Mouse (Mus musculus): ENCODE measurements at regions not wholly inside any gene's neighbourhood (a gene's known extent, or its start where the extent isn't known, plus 50 kb on each side); places are given as distances from the start of the nearest gene placed in this dataset.
"Not testable (repeated sequence)": the region's sequence is repeated elsewhere in the genome, so short reads cannot be mapped to it uniquely, and the experiment has no call there.

- no peaks in the 10 kb centered on the region for H3K4me1 ChIP-seq (ENCODE audit: control insufficient read depth, insufficient read depth, low read length)
- H3K27ac ChIP-seq (ENCODE audit: low read length): no peak overlapping the region
- no peaks in the 10 kb centered on the region for H3K27me3 ChIP-seq (replicated peaks; ENCODE audit: control insufficient read depth, insufficient read depth, low read length)
- no peak overlapping the region for H3K4me2 ChIP-seq (ENCODE audit: low read depth, low read length)
- no peaks in the 10 kb centered on the region for H3K9me3 ChIP-seq (ENCODE audit: control insufficient read depth, low read length)
- H3K9ac ChIP-seq (ENCODE audit: low read depth, low read length): no peak overlapping the region
- ATAC-seq: no peak
- H3K36me3 ChIP-seq (ENCODE audit: control insufficient read depth, insufficient read depth, low read length): no peaks in the 10 kb centered on the region
- no peak overlapping the region for H3K4me3 ChIP-seq (ENCODE audit: low read length)
- 36% methylated on average over 4 of the region's 4 CpGs for WGBS
These were observed 167.9 kb upstream of the Akr1e1 start for GRCm38 (mm10) chr13:4776855-4777254.

GRCm38 (mm10) chr13:4772324-4772723 is 163.3 kb upstream of the Akr1e1 start:
- no peak overlapping the region for H3K9ac ChIP-seq (ENCODE audit: low read depth, low read length)
- no peaks in the 10 kb centered on the region for H3K36me3 ChIP-seq (ENCODE audit: control insufficient read depth, insufficient read depth, low read length)
- no peak overlapping the region for H3K4me3 ChIP-seq (ENCODE audit: low read length)
- WGBS: 82% methylated on average over 2 of the region's 2 CpGs
- H3K9me3 ChIP-seq (ENCODE audit: control insufficient read depth, low read length): no peaks in the 10 kb centered on the region
- H3K4me2 ChIP-seq (ENCODE audit: low read depth, low read length): no peak overlapping the region
- H3K27ac ChIP-seq (ENCODE audit: low read length): no peak overlapping the region
- ATAC-seq: no peak
- H3K4me1 ChIP-seq (ENCODE audit: control insufficient read depth, insufficient read depth, low read length): peaks cover 2% of the 10 kb centered on the region; the same call in 1 of the 2 replicates
- H3K27me3 ChIP-seq (replicated peaks; ENCODE audit: control insufficient read depth, insufficient read depth, low read length): no peaks in the 10 kb centered on the region

GRCm38 (mm10) chr13:4771120-4772075 is 162.4 kb upstream of the Akr1e1 start:
- WGBS: 29% methylated on average over 12 of the region's 12 CpGs
- peak; percentile 100 for ATAC-seq
- Histone ChIP-seq H3K4me1 (ENCODE audit: control insufficient read depth, insufficient read depth, low read length) (peaks cover 2% of the 10 kb centered on the region; the same call in 1 of the 2 replicates), H3K27me3 (replicated peaks; ENCODE audit: control insufficient read depth, insufficient read depth, low read length) (no peaks in the 10 kb centered on the region), H3K4me2 (ENCODE audit: low read depth, low read length) (peak overlapping the region; percentile 44), H3K9me3 (ENCODE audit: control insufficient read depth, low read length) (no peaks in the 10 kb centered on the region), H3K4me3 (ENCODE audit: low read length) (no peak overlapping the region), H3K27ac (ENCODE audit: low read length) (peak overlapping the region; percentile 54), H3K9ac (ENCODE audit: low read depth, low read length) (peak overlapping the region; percentile 30; the same call in 1 of the 2 replicates), H3K36me3 (ENCODE audit: control insufficient read depth, insufficient read depth, low read length) (no peaks in the 10 kb centered on the region)

- H3K27me3 ChIP-seq (replicated peaks; ENCODE audit: control insufficient read depth, insufficient read depth, low read length): no peaks in the 10 kb centered on the region
- H3K36me3 ChIP-seq (ENCODE audit: control insufficient read depth, insufficient read depth, low read length): no peaks in the 10 kb centered on the region
- no peak overlapping the region for H3K4me3 ChIP-seq (ENCODE audit: low read length)
- H3K4me2 ChIP-seq (ENCODE audit: low read depth, low read length): no peak overlapping the region
- WGBS: 62% methylated on average over 3 of the region's 3 CpGs
- no peak for ATAC-seq
- no peak overlapping the region for H3K9ac ChIP-seq (ENCODE audit: low read depth, low read length)
- H3K27ac ChIP-seq (ENCODE audit: low read length): no peak overlapping the region
- no peaks in the 10 kb centered on the region for H3K9me3 ChIP-seq (ENCODE audit: control insufficient read depth, low read length)
- H3K4me1 ChIP-seq (ENCODE audit: control insufficient read depth, insufficient read depth, low read length): no peaks in the 10 kb centered on the region
These were observed 151.0 kb upstream of the Akr1e1 start for GRCm38 (mm10) chr13:4759965-4760364.

GRCm38 (mm10) chr13:4756529-4756928 is 147.6 kb upstream of the Akr1e1 start:
- no peak for ATAC-seq
- Histone ChIP-seq H3K36me3 (ENCODE audit: control insufficient read depth, insufficient read depth, low read length) (no peaks in the 10 kb centered on the region), H3K9me3 (ENCODE audit: control insufficient read depth, low read length) (no peaks in the 10 kb centered on the region), H3K4me3 (ENCODE audit: low read length) (no peak overlapping the region), H3K4me1 (ENCODE audit: control insufficient read depth, insufficient read depth, low read length) (no peaks in the 10 kb centered on the region), H3K9ac (ENCODE audit: low read depth, low read length) (no peak overlapping the region), H3K4me2 (ENCODE audit: low read depth, low read length) (no peak overlapping the region), H3K27ac (ENCODE audit: low read length) (no peak overlapping the region), H3K27me3 (replicated peaks; ENCODE audit: control insufficient read depth, insufficient read depth, low read length) (no peaks in the 10 kb centered on the region)

GRCm38 (mm10) chr13:4742930-4743329 is 134.0 kb upstream of the Akr1e1 start:
- 72% methylated on average over 2 of the region's 2 CpGs for WGBS
- ATAC-seq: no peak
- Histone ChIP-seq H3K27me3 (replicated peaks; ENCODE audit: control insufficient read depth, insufficient read depth, low read length) (no peaks in the 10 kb centered on the region), H3K4me3 (ENCODE audit: low read length) (no peak overlapping the region), H3K4me2 (ENCODE audit: low read depth, low read length) (no peak overlapping the region), H3K4me1 (ENCODE audit: control insufficient read depth, insufficient read depth, low read length) (no peaks in the 10 kb centered on the region), H3K27ac (ENCODE audit: low read length) (no peak overlapping the region), H3K9me3 (ENCODE audit: control insufficient read depth, low read length) (no peaks in the 10 kb centered on the region), H3K36me3 (ENCODE audit: control insufficient read depth, insufficient read depth, low read length) (no peaks in the 10 kb centered on the region), H3K9ac (ENCODE audit: low read depth, low read length) (no peak overlapping the region)

DNA sequence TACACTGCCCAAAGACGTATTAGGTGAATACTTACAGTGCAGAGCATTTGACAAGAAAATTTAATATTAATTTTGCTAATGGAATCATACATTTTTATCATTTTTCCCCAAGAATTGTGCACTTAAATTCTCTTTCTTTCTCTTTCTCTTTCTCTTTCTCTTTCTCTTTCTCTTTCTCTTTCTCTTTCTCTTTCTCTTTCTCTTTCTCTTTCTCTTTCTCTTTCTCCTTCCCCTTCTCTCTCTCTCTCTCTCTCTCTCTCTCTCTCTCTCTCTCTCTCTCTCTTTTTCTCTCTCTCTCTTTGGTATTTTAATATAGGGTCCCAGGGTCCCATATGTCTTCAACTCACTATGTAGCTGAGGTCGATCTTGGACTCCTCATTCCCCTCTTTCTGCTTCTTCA is 107.3 kb upstream of the Akr1e1 start:
- WGBS: 79% methylated on average over 2 of the region's 2 CpGs
- H3K27me3 ChIP-seq (replicated peaks; ENCODE audit: control insufficient read depth, insufficient read depth, low read length); H3K4me3 ChIP-seq (ENCODE audit: low read length); H3K4me2 ChIP-seq (ENCODE audit: low read depth, low read length); H3K27ac ChIP-seq (ENCODE audit: low read length); H3K4me1 ChIP-seq (ENCODE audit: control insufficient read depth, insufficient read depth, low read length); ATAC-seq; H3K9me3 ChIP-seq (ENCODE audit: control insufficient read depth, low read length); H3K9ac ChIP-seq (ENCODE audit: low read depth, low read length); H3K36me3 ChIP-seq (ENCODE audit: control insufficient read depth, insufficient read depth, low read length): not testable (repeated sequence)

- no peak for ATAC-seq
- no peak overlapping the region for H3K27ac ChIP-seq (ENCODE audit: low read length)
- no peaks in the 10 kb centered on the region for H3K27me3 ChIP-seq (replicated peaks; ENCODE audit: control insufficient read depth, insufficient read depth, low read length)
- no peak overlapping the region for H3K4me3 ChIP-seq (ENCODE audit: low read length)
- H3K9ac ChIP-seq (ENCODE audit: low read depth, low read length): no peak overlapping the region
- no peaks in the 10 kb centered on the region for H3K9me3 ChIP-seq (ENCODE audit: control insufficient read depth, low read length)
- 72% methylated on average over 1 of the region's 1 CpGs for WGBS
- H3K4me1 ChIP-seq (ENCODE audit: control insufficient read depth, insufficient read depth, low read length): no peaks in the 10 kb centered on the region
- H3K36me3 ChIP-seq (ENCODE audit: control insufficient read depth, insufficient read depth, low read length): no peaks in the 10 kb centered on the region
- H3K4me2 ChIP-seq (ENCODE audit: low read depth, low read length): no peak overlapping the region
These were observed 105.8 kb upstream of the Akr1e1 start for GRCm38 (mm10) chr13:4714724-4715123.

DNA sequence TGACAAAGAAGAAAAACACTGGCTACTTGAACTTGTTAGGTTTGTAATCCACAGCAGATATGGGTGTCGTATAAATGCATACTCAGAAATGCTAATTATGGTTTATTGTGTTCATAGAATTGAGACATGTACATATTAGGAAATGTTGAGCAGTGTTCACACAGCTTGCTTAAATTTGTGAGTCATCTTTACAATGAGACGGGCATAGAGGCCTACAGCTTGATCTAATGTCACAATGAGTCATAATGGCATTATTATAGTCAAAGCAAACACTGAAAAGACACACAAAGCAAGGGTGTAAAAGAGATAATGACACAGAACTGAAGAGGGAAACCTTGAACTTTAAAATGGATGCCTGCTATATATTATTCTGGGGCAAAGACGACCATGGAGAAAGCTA is 103.7 kb upstream of the Akr1e1 start:
- H3K27ac ChIP-seq (ENCODE audit: low read length): no peak overlapping the region
- H3K27me3 ChIP-seq (replicated peaks; ENCODE audit: control insufficient read depth, insufficient read depth, low read length): no peaks in the 10 kb centered on the region
- H3K9me3 ChIP-seq (ENCODE audit: control insufficient read depth, low read length): no peaks in the 10 kb centered on the region
- no peaks in the 10 kb centered on the region for H3K4me1 ChIP-seq (ENCODE audit: control insufficient read depth, insufficient read depth, low read length)
- ATAC-seq: peak; percentile 52; the same call in 1 of the 2 replicates
- 48% methylated on average over 3 of the region's 3 CpGs for WGBS
- no peak overlapping the region for H3K4me2 ChIP-seq (ENCODE audit: low read depth, low read length)
- H3K36me3 ChIP-seq (ENCODE audit: control insufficient read depth, insufficient read depth, low read length): no peaks in the 10 kb centered on the region
- H3K4me3 ChIP-seq (ENCODE audit: low read length): no peak overlapping the region
- H3K9ac ChIP-seq (ENCODE audit: low read depth, low read length): no peak overlapping the region
